Mouse (Mus musculus): ENCODE data around the gene Abcd2. TPM values are rescaled to one million over a fixed set of nuclear protein-coding genes. Genes with fewer than 3 reads are reported as not detected.

Gene Abcd2
- polyA plus RNA-seq, 1 experiment, result not detected

GRCm38 (mm10) chr15:91190519-91191207 is 936 bp downstream of the Abcd2 start:
- Histone ChIP-seq H3K27me3 (ENCODE audit: control insufficient read depth) (peaks cover 13% of the 10 kb centered on the region), H3K9me3 (ENCODE audit: control insufficient read depth, low read length) (no peaks in the 10 kb centered on the region), H3K4me1 (ENCODE audit: control insufficient read depth) (peaks cover 23% of the 10 kb centered on the region), H3K4me3 (replicated peaks) (peak overlapping the region; percentile 25), H3K36me3 (ENCODE audit: control insufficient read depth) (no peaks in the 10 kb centered on the region)
- no peak for TF ChIP-seq GATA1 (IDR thresholded peaks at IDR 0.05; ENCODE audit: low read length)
- no peak for TF ChIP-seq TAL1 (IDR thresholded peaks at IDR 0.05; ENCODE audit: low read length)

DNA sequence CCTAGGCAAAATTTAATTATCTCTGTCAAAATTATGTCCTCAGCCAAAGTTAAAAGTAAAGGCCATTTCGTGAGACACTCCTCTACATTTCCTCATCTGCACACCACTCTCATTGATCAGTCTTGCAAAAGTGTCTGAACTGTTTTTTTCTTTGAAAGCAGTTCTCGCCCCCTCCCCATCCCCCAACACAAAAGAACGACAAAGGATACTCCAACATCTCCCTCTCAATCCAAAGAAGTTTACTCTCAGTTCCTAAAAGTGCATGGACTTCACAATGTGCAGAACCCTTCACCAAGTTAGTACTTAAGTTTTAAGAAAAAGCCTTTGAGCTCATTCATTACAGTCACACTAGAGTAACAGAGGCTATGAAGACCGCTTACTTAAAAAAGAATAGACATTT is 1.6 kb downstream of the Abcd2 start:
- Histone ChIP-seq H3K9me3 (ENCODE audit: control insufficient read depth, low read length) (no peaks in the 10 kb centered on the region), H3K4me1 (ENCODE audit: control insufficient read depth) (peaks cover 23% of the 10 kb centered on the region), H3K4me3 (replicated peaks) (no peak overlapping the region), H3K27me3 (ENCODE audit: control insufficient read depth) (peaks cover 13% of the 10 kb centered on the region), H3K36me3 (ENCODE audit: control insufficient read depth) (no peaks in the 10 kb centered on the region)
- TF ChIP-seq GATA1 (IDR thresholded peaks at IDR 0.05; ENCODE audit: low read length), result no peak
- no peak for TF ChIP-seq TAL1 (IDR thresholded peaks at IDR 0.05; ENCODE audit: low read length)

GRCm38 (mm10) chr15:91186358-91186757 is 5.2 kb downstream of the Abcd2 start:
- Histone ChIP-seq H3K9me3 (ENCODE audit: control insufficient read depth, low read length) (no peaks in the 10 kb centered on the region), H3K27me3 (ENCODE audit: control insufficient read depth) (peaks cover 10% of the 10 kb centered on the region)

GRCm38 (mm10) chr15:91179911-91180622 is 11.5 kb downstream of the Abcd2 start:
- Histone ChIP-seq H3K4me1 (ENCODE audit: control insufficient read depth) (no peaks in the 10 kb centered on the region), H3K27me3 (ENCODE audit: control insufficient read depth) (no peaks in the 10 kb centered on the region), H3K36me3 (ENCODE audit: control insufficient read depth) (no peaks in the 10 kb centered on the region), H3K9me3 (ENCODE audit: control insufficient read depth, low read length) (no peaks in the 10 kb centered on the region), H3K4me3 (replicated peaks) (no peak overlapping the region)
- TF ChIP-seq GATA1 (IDR thresholded peaks at IDR 0.05; ENCODE audit: low read length) (no peak), TAL1 (IDR thresholded peaks at IDR 0.05; ENCODE audit: low read length) (no peak)

More at GRCm38 (mm10) chr15:91186358-91186757, 5.2 kb downstream of the Abcd2 start:
- no peak overlapping the region for H3K4me3 ChIP-seq (replicated peaks)
- peaks cover 2% of the 10 kb centered on the region for H3K4me1 ChIP-seq (ENCODE audit: control insufficient read depth)
- no peak for TF ChIP-seq GATA1 (IDR thresholded peaks at IDR 0.05; ENCODE audit: low read length)
- no peak for TF ChIP-seq TAL1 (IDR thresholded peaks at IDR 0.05; ENCODE audit: low read length)
- no peaks in the 10 kb centered on the region for H3K36me3 ChIP-seq (ENCODE audit: control insufficient read depth)

- TF ChIP-seq GATA1 (IDR thresholded peaks at IDR 0.05; ENCODE audit: low read length) (no peak), TAL1 (IDR thresholded peaks at IDR 0.05; ENCODE audit: low read length) (no peak)
- Histone ChIP-seq H3K36me3 (ENCODE audit: control insufficient read depth) (no peaks in the 10 kb centered on the region), H3K27me3 (ENCODE audit: control insufficient read depth) (no peaks in the 10 kb centered on the region), H3K4me1 (ENCODE audit: control insufficient read depth) (no peaks in the 10 kb centered on the region), H3K9me3 (ENCODE audit: control insufficient read depth, low read length) (no peaks in the 10 kb centered on the region), H3K4me3 (replicated peaks) (no peak overlapping the region)
These were observed 12.8 kb downstream of the Abcd2 start for GRCm38 (mm10) chr15:91178656-91179314.

GRCm38 (mm10) chr15:91172193-91172592 is 19.4 kb downstream of the Abcd2 start:
- Histone ChIP-seq H3K4me3 (replicated peaks) (no peak overlapping the region), H3K36me3 (ENCODE audit: control insufficient read depth) (no peaks in the 10 kb centered on the region), H3K4me1 (ENCODE audit: control insufficient read depth) (no peaks in the 10 kb centered on the region), H3K9me3 (ENCODE audit: control insufficient read depth, low read length) (no peaks in the 10 kb centered on the region), H3K27me3 (ENCODE audit: control insufficient read depth) (no peaks in the 10 kb centered on the region)
- TF ChIP-seq GATA1 (IDR thresholded peaks at IDR 0.05; ENCODE audit: low read length) (no peak), TAL1 (IDR thresholded peaks at IDR 0.05; ENCODE audit: low read length) (no peak)

DNA sequence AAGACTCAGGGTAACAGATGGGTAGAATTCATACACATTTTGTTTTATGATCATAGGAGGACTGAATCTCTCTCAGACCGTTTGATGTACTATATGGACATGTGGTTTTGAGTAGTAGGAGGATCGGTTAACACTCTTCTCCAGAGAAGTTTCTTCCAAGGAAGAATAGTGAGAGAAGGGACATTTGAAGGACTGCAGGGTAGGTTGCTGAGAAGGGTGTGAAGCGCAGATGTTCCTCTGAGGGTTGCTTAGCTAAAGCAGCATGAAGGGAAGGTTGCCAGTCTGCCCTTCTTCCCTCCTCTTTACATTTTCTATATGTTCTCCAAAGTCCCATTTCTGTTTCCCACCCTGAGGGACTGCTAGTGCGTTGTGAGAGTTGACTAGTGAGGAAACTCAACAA is 20.3 kb downstream of the Abcd2 start:
- H3K27me3 ChIP-seq (ENCODE audit: control insufficient read depth), result no peaks in the 10 kb centered on the region
- no peaks in the 10 kb centered on the region for H3K9me3 ChIP-seq (ENCODE audit: control insufficient read depth, low read length)
- H3K4me1 ChIP-seq (ENCODE audit: control insufficient read depth), result no peaks in the 10 kb centered on the region
- TF ChIP-seq TAL1 (IDR thresholded peaks at IDR 0.05; ENCODE audit: low read length), result no peak
- no peak for TF ChIP-seq GATA1 (IDR thresholded peaks at IDR 0.05; ENCODE audit: low read length)
- H3K36me3 ChIP-seq (ENCODE audit: control insufficient read depth), result no peaks in the 10 kb centered on the region
- no peak overlapping the region for H3K4me3 ChIP-seq (replicated peaks)

GRCm38 (mm10) chr15:91170602-91171328 is 20.8 kb downstream of the Abcd2 start:
- Histone ChIP-seq H3K9me3 (ENCODE audit: control insufficient read depth, low read length) (no peaks in the 10 kb centered on the region), H3K4me1 (ENCODE audit: control insufficient read depth) (no peaks in the 10 kb centered on the region), H3K4me3 (replicated peaks) (no peak overlapping the region), H3K36me3 (ENCODE audit: control insufficient read depth) (no peaks in the 10 kb centered on the region), H3K27me3 (ENCODE audit: control insufficient read depth) (no peaks in the 10 kb centered on the region)
- TF ChIP-seq TAL1 (IDR thresholded peaks at IDR 0.05; ENCODE audit: low read length) (no peak), GATA1 (IDR thresholded peaks at IDR 0.05; ENCODE audit: low read length) (no peak)

Measured in erythroblast, embryonic 14.5 days (primary cell).